Mouse (Mus musculus): ENCODE data around the gene Fbxo9.

GRCm38 (mm10) chr9:78081835-78082234 is 27.0 kb downstream of the Fbxo9 start:
- TF ChIP-seq POLR2A (IDR thresholded peaks at IDR 0.05; ENCODE audit: low read depth, low read length) (no peak), GABPA (IDR thresholded peaks at IDR 0.05; ENCODE audit: insufficient replicate concordance, low read depth, low read length) (no peak)

Data from CH12.LX (cell line).